Mouse (Mus musculus) kidney, embryonic 16.5 days (tissue): ENCODE measurements around the gene Cenpo. TPM values are rescaled to one million over a fixed set of nuclear protein-coding genes. Genes with fewer than 3 reads are reported as not detected.

Experiments used
- ATAC-seq: fragments of 200-750 bp; cut with Nextera tagmentation; 2 replicates; pipeline ENCODE4 v1.8.0; 2017; ENCODE audit warnings: moderate TSS enrichment; ENCODE audit not compliant: low FRiP score, low TSS enrichment
- H3K27ac ChIP-seq: fragments of 300-500 bp; sonication (generic); 2 replicates; pipeline ENCODE4 v1.5.1; 2014; ENCODE audit warnings: low read length
- H3K27me3 ChIP-seq: fragments of 300-500 bp; sonication (generic); 2 replicates; pipeline ENCODE4 v1.6.1; 2014; ENCODE audit warnings: low read length, control low read depth, mixed read lengths; ENCODE audit not compliant: insufficient read depth
- H3K36me3 ChIP-seq: fragments of 300-500 bp; sonication (generic); 2 replicates; pipeline ENCODE4 v1.6.1; 2014; ENCODE audit warnings: low read length, control low read depth, mixed read lengths; ENCODE audit not compliant: insufficient read depth
- H3K4me1 ChIP-seq: fragments of 300-500 bp; sonication (generic); 2 replicates; pipeline ENCODE4 v1.6.1; 2014; ENCODE audit warnings: low read length, control low read depth, mixed read lengths; ENCODE audit not compliant: insufficient read depth
- H3K4me2 ChIP-seq: fragments of 300-500 bp; sonication (generic); replicated peaks from 2 replicates; pipeline ENCODE4 v1.6.1; 2014; ENCODE audit warnings: low read depth, low read length
- H3K4me3 ChIP-seq: fragments of 300-500 bp; sonication (generic); 2 replicates; pipeline ENCODE4 v1.5.1; 2014; ENCODE audit warnings: mild to moderate bottlenecking, low read length
- H3K9ac ChIP-seq: fragments of 300-500 bp; sonication (generic); replicated peaks from 2 replicates; pipeline ENCODE4 v1.6.1; 2014; ENCODE audit warnings: low read length
- H3K9me3 ChIP-seq: fragments of 300-500 bp; sonication (generic); 2 replicates; pipeline ENCODE4 v1.6.1; 2016; ENCODE audit warnings: low read length, control low read depth
- WGBS: fragments of 180-500 bp; shearing (Covaris S2); extraction: QIAGEN DNeasy Blood & Tissue Kit; methylation state at CpG from one replicate; pipeline ENCODE4 v1.1.7; 2014; 5-methylcytosine and 5-hydroxymethylcytosine counted together
- polyA plus RNA-seq: library from polyadenylated mRNA; unstranded; fragments of >200 nt; fragmentation: Nextera tagmentation; extraction: Ambion mirVana; gene quantifications from 2 replicates; pipeline ENCODE4 v1.2.1, GENCODE M21; 2015

Gene Cenpo
- polyA plus RNA-seq, 1 experiment from 2014 or later, result 14.0 TPM

- no peak overlapping the region for H3K4me3 ChIP-seq
- no peak for ATAC-seq
- 55% methylated on average over 3 of the region's 3 CpGs for WGBS
- no peaks in the 10 kb centered on the region; the same call in 1 of the 2 replicates for H3K4me1 ChIP-seq
- no peak overlapping the region for H3K4me2 ChIP-seq
- no peaks in the 10 kb centered on the region for H3K9me3 ChIP-seq
- no peaks in the 10 kb centered on the region for H3K36me3 ChIP-seq
- H3K27me3 ChIP-seq, result no peaks in the 10 kb centered on the region
- no peak overlapping the region for H3K9ac ChIP-seq
- H3K27ac ChIP-seq, result no peak overlapping the region
Measured at GRCm38 (mm10) chr12:4180507-4180906, 53.6 kb downstream of the Cenpo start.

- H3K4me1 ChIP-seq, result no peaks in the 10 kb centered on the region; the same call in 1 of the 2 replicates
- 67% methylated on average over 6 of the region's 6 CpGs for WGBS
- no peak overlapping the region for H3K4me3 ChIP-seq
- no peaks in the 10 kb centered on the region for H3K36me3 ChIP-seq
- ATAC-seq, result no peak
- no peak overlapping the region for H3K27ac ChIP-seq
- H3K27me3 ChIP-seq, result no peaks in the 10 kb centered on the region
- H3K9me3 ChIP-seq, result no peaks in the 10 kb centered on the region
- H3K9ac ChIP-seq, result no peak overlapping the region
- H3K4me2 ChIP-seq, result no peak overlapping the region
Measured at GRCm38 (mm10) chr12:4179671-4180233, 54.3 kb downstream of the Cenpo start.

- WGBS, result 55% methylated on average over 5 of the region's 5 CpGs
- Histone ChIP-seq H3K27me3 (no peaks in the 10 kb centered on the region), H3K4me1 (no peaks in the 10 kb centered on the region), H3K9me3 (no peaks in the 10 kb centered on the region), H3K4me2 (no peak overlapping the region), H3K9ac (no peak overlapping the region), H3K36me3 (no peaks in the 10 kb centered on the region), H3K4me3 (no peak overlapping the region), H3K27ac (no peak overlapping the region)
- ATAC-seq, result no peak
Measured at GRCm38 (mm10) chr12:4178839-4179238, 55.3 kb downstream of the Cenpo start.

- ATAC-seq, result no peak
- Histone ChIP-seq H3K9me3 (no peaks in the 10 kb centered on the region), H3K4me3 (no peak overlapping the region), H3K27ac (no peak overlapping the region), H3K4me1 (0 out of 2 replicates have a peak, but pooled peaks cover 3% of the 10 kb centered on the region), H3K9ac (no peak overlapping the region), H3K4me2 (no peak overlapping the region), H3K36me3 (no peaks in the 10 kb centered on the region), H3K27me3 (no peaks in the 10 kb centered on the region)
- WGBS, result 76% methylated on average over 15 of the region's 15 CpGs
Measured at GRCm38 (mm10) chr12:4173108-4173790, 60.8 kb downstream of the Cenpo start.

GRCm38 (mm10) chr12:4169622-4170021 lies 64.5 kb downstream of the Cenpo start:
- H3K27ac ChIP-seq, result no peak overlapping the region
- WGBS, result 83% methylated on average over 5 of the region's 5 CpGs
- H3K4me3 ChIP-seq, result no peak overlapping the region
- 0 out of 2 replicates have a peak, but pooled peaks cover 3% of the 10 kb centered on the region for H3K4me1 ChIP-seq
- no peaks in the 10 kb centered on the region for H3K9me3 ChIP-seq
- ATAC-seq, result no peak
- no peak overlapping the region for H3K9ac ChIP-seq
- no peak overlapping the region for H3K4me2 ChIP-seq
- no peaks in the 10 kb centered on the region for H3K27me3 ChIP-seq
- no peaks in the 10 kb centered on the region for H3K36me3 ChIP-seq

GRCm38 (mm10) chr12:4169058-4169457 lies 65.0 kb downstream of the Cenpo start:
- H3K9ac ChIP-seq, result no peak overlapping the region
- H3K4me3 ChIP-seq, result no peak overlapping the region
- 100% methylated on average over 1 of the region's 1 CpGs for WGBS
- no peaks in the 10 kb centered on the region for H3K9me3 ChIP-seq
- no peaks in the 10 kb centered on the region for H3K27me3 ChIP-seq
- 0 out of 2 replicates have a peak, but pooled peaks cover 3% of the 10 kb centered on the region for H3K4me1 ChIP-seq
- H3K4me2 ChIP-seq, result no peak overlapping the region
- no peaks in the 10 kb centered on the region for H3K36me3 ChIP-seq
- ATAC-seq, result no peak
- H3K27ac ChIP-seq, result no peak overlapping the region

- Histone ChIP-seq H3K36me3 (no peaks in the 10 kb centered on the region), H3K4me1 (0 out of 2 replicates have a peak, but pooled peaks cover 3% of the 10 kb centered on the region), H3K27ac (no peak overlapping the region), H3K27me3 (no peaks in the 10 kb centered on the region), H3K4me3 (no peak overlapping the region), H3K9me3 (no peaks in the 10 kb centered on the region), H3K4me2 (no peak overlapping the region), H3K9ac (no peak overlapping the region)
- no peak for ATAC-seq
- WGBS, result 65% methylated on average over 3 of the region's 3 CpGs
Measured at GRCm38 (mm10) chr12:4166970-4167369, 67.1 kb downstream of the Cenpo start.

- 40% methylated on average over 2 of the region's 2 CpGs for WGBS
- Histone ChIP-seq H3K4me2 (no peak overlapping the region), H3K9me3 (no peaks in the 10 kb centered on the region), H3K9ac (no peak overlapping the region), H3K4me1 (no peaks in the 10 kb centered on the region), H3K4me3 (no peak overlapping the region), H3K27ac (no peak overlapping the region), H3K27me3 (no peaks in the 10 kb centered on the region), H3K36me3 (no peaks in the 10 kb centered on the region)
- no peak for ATAC-seq
Measured at GRCm38 (mm10) chr12:4162886-4163285, 71.2 kb downstream of the Cenpo start.

- Histone ChIP-seq H3K9ac (no peak overlapping the region), H3K27ac (no peak overlapping the region), H3K27me3 (no peaks in the 10 kb centered on the region), H3K4me2 (no peak overlapping the region), H3K9me3 (no peaks in the 10 kb centered on the region), H3K4me1 (no peaks in the 10 kb centered on the region), H3K36me3 (no peaks in the 10 kb centered on the region), H3K4me3 (no peak overlapping the region)
- ATAC-seq, result no peak
- 76% methylated on average over 7 of the region's 7 CpGs for WGBS
Measured at GRCm38 (mm10) chr12:4160322-4160721, 73.8 kb downstream of the Cenpo start.

GRCm38 (mm10) chr12:4158868-4159632 lies 75.0 kb downstream of the Cenpo start:
- Histone ChIP-seq H3K4me3 (no peak overlapping the region), H3K27ac (no peak overlapping the region), H3K4me2 (no peak overlapping the region), H3K4me1 (no peaks in the 10 kb centered on the region), H3K9ac (no peak overlapping the region), H3K9me3 (no peaks in the 10 kb centered on the region), H3K36me3 (no peaks in the 10 kb centered on the region), H3K27me3 (no peaks in the 10 kb centered on the region)
- WGBS, result 91% methylated on average over 7 of the region's 7 CpGs
- no peak for ATAC-seq
